Mouse (Mus musculus) urinary bladder, postnatal 36 days (tissue): ENCODE results near the gene Gm38431.
"Not testable (repeated sequence)": the region's sequence is repeated elsewhere in the genome, so short reads cannot be mapped to it uniquely, and the experiment has no call there.

Source experiments
- DNase-seq, 2 experiments: peaks; one replicate each; pipeline ENCODE4 v3.0.0; 2022; ENCODE audit warnings: low spot score in 2 of 2, mixed read lengths in 1 of 2

The Gm38431 gene

GRCm38 (mm10) chr9:21105760-21106564, 14.2 kb upstream of the Gm38431 start:
- DNase-seq = no peak

- no peak for DNase-seq
Measured at GRCm38 (mm10) chr9:21104814-21105213, 13.0 kb upstream of the Gm38431 start.

- no peak for DNase-seq
Measured at GRCm38 (mm10) chr9:21102076-21102475, 10.3 kb upstream of the Gm38431 start.

- no peak for DNase-seq
Measured at GRCm38 (mm10) chr9:21100447-21101161, 8.8 kb upstream of the Gm38431 start.

- DNase-seq = peak; percentile 33 to 42
Measured at GRCm38 (mm10) chr9:21097793-21098192, 6.0 kb upstream of the Gm38431 start.

GRCm38 (mm10) chr9:21095958-21096357, 4.2 kb upstream of the Gm38431 start:
- no peak for DNase-seq

GRCm38 (mm10) chr9:21093423-21093822, 1.6 kb upstream of the Gm38431 start:
- DNase-seq = no peak

- DNase-seq = peak in 1 of 2 experiments; percentile 15
Measured at GRCm38 (mm10) chr9:21090972-21091706, 658 bp downstream of the Gm38431 start.

GRCm38 (mm10) chr9:21090537-21090936, 1.3 kb downstream of the Gm38431 start:
- DNase-seq = no peak

GRCm38 (mm10) chr9:21083324-21083723, 8.5 kb downstream of the Gm38431 start:
- DNase-seq = no peak

GRCm38 (mm10) chr9:21081127-21081526, 10.7 kb downstream of the Gm38431 start:
- DNase-seq = no peak

GRCm38 (mm10) chr9:21075625-21076024, 16.2 kb downstream of the Gm38431 start:
- DNase-seq = no peak

GRCm38 (mm10) chr9:21074173-21074572, 17.6 kb downstream of the Gm38431 start:
- DNase-seq = no peak

- DNase-seq = peak; percentile 83 to 89
Measured at GRCm38 (mm10) chr9:21073044-21073840, 18.6 kb downstream of the Gm38431 start, which contains the start of the genes Gm49373 and Fdx1l. Gm49373 (minus strand) TSS chr9:21073096. Fdx1l (minus strand) TSS chr9:21073614.

- no peak for DNase-seq
Measured at GRCm38 (mm10) chr9:21072641-21073040, 19.2 kb downstream of the Gm38431 start.

- DNase-seq = no peak
Measured at GRCm38 (mm10) chr9:21067006-21067684, 24.7 kb downstream of the Gm38431 start, which contains the start of gene Zglp1. Zglp1 (minus strand) TSS chr9:21067093.

- DNase-seq = no peak
Measured at GRCm38 (mm10) chr9:21062928-21063327, 28.9 kb downstream of the Gm38431 start.

GRCm38 (mm10) chr9:21051578-21051977, 40.2 kb downstream of the Gm38431 start:
- no peak for DNase-seq

- DNase-seq = no peak
Measured at GRCm38 (mm10) chr9:21045235-21045634, 46.6 kb downstream of the Gm38431 start.

- DNase-seq = not testable (repeated sequence)
Measured at GRCm38 (mm10) chr9:21044785-21045184, 47.0 kb downstream of the Gm38431 start.

GRCm38 (mm10) chr9:21043563-21043962, 48.2 kb downstream of the Gm38431 start:
- no peak for DNase-seq
